Mouse (Mus musculus): ENCODE measurements at regions not wholly inside any gene's neighbourhood (a gene's known extent, or its start where the extent isn't known, plus 50 kb on each side); places are given as distances from the start of the nearest gene placed in this dataset.

GRCm38 (mm10) chr6:117407953-117408352 lies 239.6 kb downstream of the Cxcl12 start:
- TF ChIP-seq POLR2AphosphoS5 (IDR thresholded peaks at IDR 0.05; ENCODE audit: borderline replicate concordance, low read depth, low read length) (no peak), ZKSCAN1 (IDR thresholded peaks at IDR 0.05; ENCODE audit: low read depth, low read length) (no peak), RCOR1 (IDR thresholded peaks at IDR 0.05; ENCODE audit: low read depth, low read length) (no peak), SMC3 (IDR thresholded peaks at IDR 0.05; ENCODE audit: low read depth, low read length) (no peak), MAFK (IDR thresholded peaks at IDR 0.05; ENCODE audit: borderline replicate concordance, low read depth, low read length) (no peak), GABPA (IDR thresholded peaks at IDR 0.05; ENCODE audit: low read depth, low read length) (no peak), E2F4 (IDR thresholded peaks at IDR 0.05; ENCODE audit: borderline replicate concordance, low read depth, low read length) (no peak), CTCF (IDR thresholded peaks at IDR 0.05 in 2 of 3, conservative IDR thresholded peaks at IDR 0.05 in 1 of 3; ENCODE audit: control insufficient read depth in 1 of 3, insufficient read depth in 1 of 3, low read depth in 2 of 3, low read length in 3 of 3, poor library complexity in 1 of 3, severe bottlenecking in 1 of 3) (no peak), MAX (IDR thresholded peaks at IDR 0.05; ENCODE audit: low read length) (no peak), POLR2AphosphoS2 (IDR thresholded peaks at IDR 0.05; ENCODE audit: low read length) (no peak), MYB (IDR thresholded peaks at IDR 0.05; ENCODE audit: low read depth, low read length) (no peak), USF2 (IDR thresholded peaks at IDR 0.05; ENCODE audit: borderline replicate concordance in 1 of 2, insufficient read depth in 1 of 2, low read depth in 1 of 2, low read length in 2 of 2) (no peak), CHD1 (IDR thresholded peaks at IDR 0.05; ENCODE audit: low read depth, low read length) (no peak)
- no peak for DNase-seq (ENCODE audit: low read depth, low spot score)
- no peak overlapping the region for H3K9ac ChIP-seq (ENCODE audit: control insufficient read depth, low read depth, low read length, poor library complexity, severe bottlenecking)
- no peaks in the 10 kb centered on the region for H3K9me3 ChIP-seq (replicated peaks; ENCODE audit: insufficient read depth, low read length)
- H3K27me3 ChIP-seq (ENCODE audit: control insufficient read depth in 1 of 2, insufficient read depth in 2 of 2, low read length in 2 of 2), result no peaks in the 10 kb centered on the region
- H3K4me3 ChIP-seq (ENCODE audit: control insufficient read depth in 1 of 2, insufficient read depth in 1 of 2, low read depth in 2 of 2, low read length in 2 of 2), result no peak overlapping the region
- H3K27ac ChIP-seq (ENCODE audit: control insufficient read depth, low read depth, low read length), result no peak overlapping the region
- no peaks in the 10 kb centered on the region for H3K4me1 ChIP-seq (ENCODE audit: control insufficient read depth in 1 of 2, insufficient read depth in 2 of 2, low read length in 2 of 2)
- no peaks in the 10 kb centered on the region for H3K36me3 ChIP-seq (ENCODE audit: control insufficient read depth in 1 of 2, insufficient read depth in 2 of 2, low read length in 2 of 2)
- no peaks in the 10 kb centered on the region for H3K79me2 ChIP-seq (ENCODE audit: control insufficient read depth, insufficient read depth, low read length, poor library complexity)

GRCm38 (mm10) chr6:117408971-117409783 lies 240.8 kb downstream of the Cxcl12 start:
- H3K79me2 ChIP-seq (ENCODE audit: control insufficient read depth, insufficient read depth, low read length, poor library complexity), result no peaks in the 10 kb centered on the region
- H3K36me3 ChIP-seq (ENCODE audit: control insufficient read depth in 1 of 2, insufficient read depth in 2 of 2, low read length in 2 of 2), result no peaks in the 10 kb centered on the region
- no peak for DNase-seq (ENCODE audit: low read depth, low spot score)
- no peaks in the 10 kb centered on the region for H3K4me1 ChIP-seq (ENCODE audit: control insufficient read depth in 1 of 2, insufficient read depth in 2 of 2, low read length in 2 of 2)
- H3K9ac ChIP-seq (ENCODE audit: control insufficient read depth, low read depth, low read length, poor library complexity, severe bottlenecking), result no peak overlapping the region
- H3K9me3 ChIP-seq (replicated peaks; ENCODE audit: insufficient read depth, low read length), result no peaks in the 10 kb centered on the region
- no peak for TF ChIP-seq MYB (IDR thresholded peaks at IDR 0.05; ENCODE audit: low read depth, low read length)
- no peak for TF ChIP-seq MAZ (IDR thresholded peaks at IDR 0.05; ENCODE audit: low read depth, low read length)
- TF ChIP-seq POLR2A (IDR thresholded peaks at IDR 0.05; ENCODE audit: control insufficient read depth in 1 of 2, insufficient read depth in 1 of 2, low read depth in 1 of 2, low read length in 2 of 2, poor library complexity in 1 of 2), result no peak
- TF ChIP-seq POLR2AphosphoS2 (IDR thresholded peaks at IDR 0.05; ENCODE audit: low read length), result no peak
- TF ChIP-seq MYC (IDR thresholded peaks at IDR 0.05; ENCODE audit: low read depth, low read length), result no peak
- no peak for TF ChIP-seq SMC3 (IDR thresholded peaks at IDR 0.05; ENCODE audit: low read depth, low read length)
- TF ChIP-seq E2F4 (IDR thresholded peaks at IDR 0.05; ENCODE audit: borderline replicate concordance, low read depth, low read length), result no peak
- no peak for TF ChIP-seq HCFC1 (IDR thresholded peaks at IDR 0.05; ENCODE audit: low read depth, low read length)
- no peak for TF ChIP-seq TAL1 (IDR thresholded peaks at IDR 0.05; ENCODE audit: low read length)
- no peak for TF ChIP-seq POLR2AphosphoS5 (IDR thresholded peaks at IDR 0.05; ENCODE audit: borderline replicate concordance, low read depth, low read length)
- no peak for TF ChIP-seq GABPA (IDR thresholded peaks at IDR 0.05; ENCODE audit: low read depth, low read length)
- TF ChIP-seq MEF2A (IDR thresholded peaks at IDR 0.05; ENCODE audit: extremely low read depth, insufficient replicate concordance, low read depth, low read length, poor library complexity, severe bottlenecking), result no peak
- H3K27ac ChIP-seq (ENCODE audit: control insufficient read depth, low read depth, low read length), result no peak overlapping the region
- no peaks in the 10 kb centered on the region for H3K27me3 ChIP-seq (ENCODE audit: control insufficient read depth in 1 of 2, insufficient read depth in 2 of 2, low read length in 2 of 2)
- H3K4me3 ChIP-seq (ENCODE audit: control insufficient read depth in 1 of 2, insufficient read depth in 1 of 2, low read depth in 2 of 2, low read length in 2 of 2), result no peak overlapping the region
